Mouse (Mus musculus) stomach, embryonic 14.5 days (tissue): ENCODE measurements around the gene Pemt. TPM values are rescaled to one million over a fixed set of nuclear protein-coding genes. Genes with fewer than 3 reads are reported as not detected.

Experiments used
- ATAC-seq: fragments of 200-750 bp; cut with Nextera tagmentation; 2 replicates; pipeline ENCODE4 v1.8.0; 2017; ENCODE audit warnings: low read depth, moderate TSS enrichment; ENCODE audit not compliant: insufficient number of reproducible peaks, insufficient read depth, low FRiP score
- H3K27ac ChIP-seq: fragments of 300-500 bp; sonication (generic); 2 replicates; pipeline ENCODE4 v1.5.1; 2014; ENCODE audit warnings: mild to moderate bottlenecking, low read length, moderate library complexity, mixed read lengths
- H3K27me3 ChIP-seq: fragments of 300-500 bp; sonication (generic); 2 replicates; pipeline ENCODE4 v1.6.1; 2014; ENCODE audit warnings: low read length, control low read depth, mixed read lengths; ENCODE audit not compliant: control insufficient read depth, insufficient read depth
- H3K36me3 ChIP-seq: fragments of 300-500 bp; sonication (generic); 2 replicates; pipeline ENCODE4 v1.6.1; 2014; ENCODE audit warnings: mild to moderate bottlenecking, control low read depth, low read length, moderate library complexity, mixed read lengths; ENCODE audit not compliant: control insufficient read depth, insufficient read depth
- H3K4me1 ChIP-seq: fragments of 300-500 bp; sonication (generic); 2 replicates; pipeline ENCODE4 v1.6.1; 2014; ENCODE audit warnings: low read length, control low read depth, mixed read lengths; ENCODE audit not compliant: control insufficient read depth, insufficient read depth
- H3K4me2 ChIP-seq: fragments of 300-500 bp; sonication (generic); replicated peaks from 2 replicates; pipeline ENCODE4 v1.6.1; 2014; ENCODE audit warnings: low read depth, low read length, control low read depth
- H3K4me3 ChIP-seq: fragments of 300-500 bp; sonication (generic); 2 replicates; pipeline ENCODE4 v1.5.1; 2014; ENCODE audit warnings: low read depth, low read length, control low read depth
- H3K9ac ChIP-seq: fragments of 300-500 bp; sonication (generic); replicated peaks from 2 replicates; pipeline ENCODE4 v1.6.1; 2014; ENCODE audit warnings: low read depth, mild to moderate bottlenecking, control low read depth, low read length, moderate library complexity, mixed read lengths
- H3K9me3 ChIP-seq: fragments of 300-500 bp; sonication (generic); 2 replicates; pipeline ENCODE4 v1.6.1; 2016; ENCODE audit warnings: low read depth, low read length, control low read depth; ENCODE audit not compliant: control insufficient read depth
- WGBS: fragments of 180-500 bp; shearing (Covaris S2); extraction: QIAGEN DNeasy Blood & Tissue Kit; methylation state at CpG from one replicate; pipeline ENCODE4 v1.1.7; 2014; 5-methylcytosine and 5-hydroxymethylcytosine counted together
- polyA plus RNA-seq: library from polyadenylated mRNA; unstranded; fragments of >200 nt; fragmentation: Nextera tagmentation; extraction: Ambion mirVana; gene quantifications from 2 replicates; pipeline ENCODE4 v1.2.1, GENCODE M21; 2014

The Pemt gene
- polyA plus RNA-seq, 1 experiment from 2014 or later, result 6.7 TPM

DNA sequence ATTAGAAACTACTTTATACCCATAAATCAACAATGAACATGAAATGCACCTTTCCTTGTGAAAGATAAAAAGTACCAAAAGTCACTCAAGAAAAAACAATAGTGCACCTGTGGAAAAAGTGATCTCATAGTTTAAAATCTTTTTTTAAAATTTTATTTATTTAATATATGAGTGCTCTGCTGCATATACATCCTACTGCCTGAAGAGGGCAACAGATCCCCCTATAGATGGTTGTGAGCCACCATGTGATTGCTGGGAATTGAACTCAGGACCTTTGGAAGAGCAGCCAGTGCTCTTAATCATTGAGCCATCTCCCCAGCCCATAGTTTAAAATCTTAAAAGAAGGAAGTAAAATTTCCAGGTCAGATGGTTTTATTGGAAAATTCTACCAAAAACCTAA, 4.0 kb downstream of the Pemt start:
- no peaks in the 10 kb centered on the region for H3K9me3 ChIP-seq
- H3K27me3 ChIP-seq, result no peaks in the 10 kb centered on the region
- H3K36me3 ChIP-seq, result no peaks in the 10 kb centered on the region
- H3K4me3 ChIP-seq, result no peak overlapping the region
- ATAC-seq, result no peak
- H3K4me2 ChIP-seq, result no peak overlapping the region
- no peak overlapping the region for H3K27ac ChIP-seq
- no peak overlapping the region for H3K9ac ChIP-seq
- peaks cover 6% of the 10 kb centered on the region; the same call in 1 of the 2 replicates for H3K4me1 ChIP-seq

DNA sequence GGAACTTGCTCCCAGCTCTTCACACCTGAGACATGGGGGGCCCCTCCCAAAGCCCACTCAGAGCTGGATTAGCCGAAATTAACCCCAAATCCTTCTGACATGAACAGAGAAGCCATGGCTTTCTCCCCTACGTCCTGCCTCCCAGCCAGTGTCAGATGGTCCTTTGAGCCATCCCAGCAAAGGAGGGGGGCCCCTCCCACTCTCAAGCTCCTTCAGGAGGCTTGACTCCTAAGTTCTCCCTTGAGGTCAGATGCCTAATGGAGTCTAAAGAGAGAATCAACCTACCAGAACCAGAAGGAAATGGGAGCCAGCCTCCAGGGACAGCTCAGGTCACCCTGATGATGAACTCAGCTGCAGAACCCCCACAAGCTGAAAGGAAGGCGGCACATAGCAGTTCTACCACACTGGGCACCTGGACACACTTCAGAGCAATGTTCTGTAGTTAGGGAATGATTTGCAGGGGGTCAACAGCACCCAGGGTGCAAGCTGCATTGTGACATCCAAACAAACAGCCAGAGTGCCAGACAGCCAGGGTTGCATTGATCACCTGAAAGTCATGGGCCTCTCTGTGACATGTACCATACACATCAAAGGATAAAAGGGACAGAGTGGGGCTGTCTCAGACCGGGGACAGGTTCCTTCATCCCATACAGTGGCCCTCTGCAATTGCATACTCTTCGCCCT, 9.6 kb downstream of the Pemt start:
- Histone ChIP-seq H3K4me2 (no peak overlapping the region), H3K4me3 (no peak overlapping the region), H3K36me3 (no peaks in the 10 kb centered on the region), H3K9me3 (no peaks in the 10 kb centered on the region), H3K9ac (no peak overlapping the region), H3K27ac (no peak overlapping the region), H3K4me1 (0 out of 2 replicates have a peak, but pooled peaks cover 2% of the 10 kb centered on the region), H3K27me3 (no peaks in the 10 kb centered on the region)
- WGBS, result 58% methylated on average over 5 of the region's 5 CpGs
- no peak for ATAC-seq

DNA sequence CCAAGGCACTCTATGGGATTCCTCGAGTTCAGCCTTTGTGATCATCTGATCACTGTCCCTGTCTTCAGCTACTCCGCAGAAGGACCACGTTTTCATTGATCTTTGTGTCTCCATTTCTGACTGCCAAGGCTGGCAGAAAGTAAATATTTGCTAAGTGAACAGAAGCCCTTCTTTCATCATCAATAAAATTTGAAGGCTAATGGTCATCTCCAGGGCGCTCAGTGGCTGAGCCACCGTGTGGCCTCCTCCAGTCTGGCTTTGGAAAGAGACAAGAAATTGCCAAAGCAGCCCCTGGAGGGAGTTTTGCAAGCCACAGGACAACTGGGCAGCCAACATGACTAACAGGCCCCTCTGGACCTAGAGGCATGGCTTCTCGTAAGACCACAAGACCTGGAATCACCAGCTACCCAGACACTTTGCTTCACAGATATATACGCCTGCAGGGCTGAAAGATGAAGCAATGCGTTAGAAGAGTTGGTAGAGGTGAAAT, 11.3 kb downstream of the Pemt start:
- Histone ChIP-seq H3K27ac (no peak overlapping the region), H3K4me1 (0 out of 2 replicates have a peak, but pooled peaks cover 2% of the 10 kb centered on the region), H3K9me3 (no peaks in the 10 kb centered on the region), H3K36me3 (no peaks in the 10 kb centered on the region), H3K4me2 (no peak overlapping the region), H3K27me3 (no peaks in the 10 kb centered on the region), H3K9ac (no peak overlapping the region), H3K4me3 (no peak overlapping the region)
- WGBS, result 67% methylated on average over 8 of the region's 8 CpGs
- ATAC-seq, result no peak

DNA sequence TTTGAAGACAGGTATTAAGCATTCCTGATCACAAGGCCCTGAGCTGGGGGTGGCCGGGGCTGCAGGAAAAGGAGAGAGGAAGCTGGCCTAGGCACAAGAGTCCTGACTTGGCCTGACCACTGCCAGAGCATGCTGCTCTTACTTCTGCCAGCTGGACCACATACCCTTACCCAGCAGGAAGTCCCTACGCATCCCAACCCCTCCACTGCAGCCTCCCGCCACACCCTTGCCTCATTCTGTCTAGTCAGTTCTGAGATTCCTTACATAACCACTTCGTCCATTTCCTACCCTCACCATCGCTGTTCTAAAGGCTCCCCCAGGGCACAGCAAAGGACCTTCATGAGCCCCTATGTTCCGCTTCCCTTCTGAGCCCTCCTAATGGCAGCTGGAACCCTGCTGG, 12.0 kb downstream of the Pemt start:
- H3K9ac ChIP-seq, result no peak overlapping the region
- H3K27ac ChIP-seq, result no peak overlapping the region
- 0 out of 2 replicates have a peak, but pooled peaks cover 2% of the 10 kb centered on the region for H3K4me1 ChIP-seq
- no peaks in the 10 kb centered on the region for H3K36me3 ChIP-seq
- ATAC-seq, result no peak
- no peak overlapping the region for H3K4me3 ChIP-seq
- H3K9me3 ChIP-seq, result no peaks in the 10 kb centered on the region
- H3K27me3 ChIP-seq, result no peaks in the 10 kb centered on the region
- H3K4me2 ChIP-seq, result no peak overlapping the region
- 71% methylated on average over 6 of the region's 6 CpGs for WGBS

DNA sequence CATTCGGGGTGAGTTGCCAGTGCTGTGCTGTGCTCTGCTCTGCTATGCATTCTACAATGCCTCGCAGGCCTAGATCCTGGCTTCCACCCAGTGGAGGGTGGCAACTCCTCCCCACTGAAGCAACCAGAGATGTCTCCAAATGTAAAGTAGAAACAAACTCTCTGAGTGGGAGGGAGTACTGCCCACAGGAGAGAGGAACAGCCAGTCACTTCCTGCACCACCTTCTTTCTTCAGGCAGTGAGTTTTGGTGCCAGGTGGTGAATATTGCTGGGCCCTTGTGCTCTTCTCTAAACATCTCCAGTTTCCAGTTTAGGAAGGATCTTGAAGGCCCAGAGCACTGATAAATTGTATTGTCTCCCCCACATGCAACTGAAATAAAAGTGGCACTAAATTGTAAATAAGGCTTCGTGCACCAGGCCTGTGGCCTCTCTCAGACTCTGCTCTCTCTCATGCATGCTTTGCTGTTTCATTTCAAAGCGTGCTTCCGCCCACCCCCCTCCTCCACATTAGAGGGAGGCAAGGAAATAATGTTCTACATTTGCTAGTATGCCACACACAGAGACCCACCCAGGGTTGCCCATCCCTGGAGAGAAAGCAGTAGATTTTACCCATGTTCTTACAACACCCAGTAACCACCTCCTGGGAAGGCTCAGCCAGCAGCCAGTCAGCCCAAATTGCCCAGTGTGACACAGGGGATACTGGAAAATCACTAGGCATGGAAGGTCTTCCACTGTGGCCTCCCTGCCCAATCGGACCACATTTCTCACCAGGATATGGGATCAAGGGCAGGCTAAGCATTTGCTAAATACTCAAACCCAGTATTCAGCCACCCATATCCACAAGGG, 13.5 kb downstream of the Pemt start:
- Histone ChIP-seq H3K9me3 (no peaks in the 10 kb centered on the region), H3K9ac (no peak overlapping the region), H3K4me1 (0 out of 2 replicates have a peak, but pooled peaks cover 8% of the 10 kb centered on the region), H3K36me3 (no peaks in the 10 kb centered on the region), H3K27ac (no peak overlapping the region), H3K4me2 (no peak overlapping the region), H3K27me3 (no peaks in the 10 kb centered on the region), H3K4me3 (no peak overlapping the region)
- ATAC-seq, result no peak
- 64% methylated on average over 6 of the region's 6 CpGs for WGBS

DNA sequence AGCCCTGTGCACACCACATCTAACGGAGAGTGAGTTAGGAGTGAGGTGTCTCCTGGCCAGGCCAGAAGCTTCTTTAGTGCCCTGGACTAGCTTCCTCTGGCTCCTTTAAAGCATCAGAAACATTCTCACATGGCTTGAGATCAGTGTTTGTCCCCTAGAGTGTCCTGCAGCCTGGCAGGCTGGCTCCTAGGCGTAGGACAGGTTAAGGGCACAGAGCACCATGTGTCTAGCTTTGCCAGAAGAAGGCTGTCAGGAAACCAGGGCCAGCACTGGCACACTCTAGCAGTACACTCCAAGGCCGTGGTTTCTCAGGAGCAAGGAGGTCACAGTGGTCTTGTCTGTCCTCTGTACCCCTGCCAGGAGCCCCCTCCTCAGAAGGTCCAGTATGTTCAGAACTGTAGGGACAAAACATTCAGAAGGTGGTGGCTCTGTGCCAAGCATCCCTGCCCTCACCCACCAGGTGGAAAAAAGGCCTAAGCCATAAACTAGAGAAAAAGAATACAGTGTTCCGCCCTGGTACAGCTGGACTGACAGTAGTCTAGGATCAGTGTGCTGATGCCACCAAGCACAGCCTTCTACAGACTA, 15.4 kb downstream of the Pemt start:
- WGBS, result 83% methylated on average over 4 of the region's 4 CpGs
- Histone ChIP-seq H3K4me1 (0 out of 2 replicates have a peak, but pooled peaks cover 12% of the 10 kb centered on the region), H3K36me3 (no peaks in the 10 kb centered on the region), H3K9me3 (no peaks in the 10 kb centered on the region), H3K27ac (no peak overlapping the region), H3K4me2 (no peak overlapping the region), H3K9ac (no peak overlapping the region), H3K4me3 (no peak overlapping the region), H3K27me3 (no peaks in the 10 kb centered on the region)
- ATAC-seq, result no peak

DNA sequence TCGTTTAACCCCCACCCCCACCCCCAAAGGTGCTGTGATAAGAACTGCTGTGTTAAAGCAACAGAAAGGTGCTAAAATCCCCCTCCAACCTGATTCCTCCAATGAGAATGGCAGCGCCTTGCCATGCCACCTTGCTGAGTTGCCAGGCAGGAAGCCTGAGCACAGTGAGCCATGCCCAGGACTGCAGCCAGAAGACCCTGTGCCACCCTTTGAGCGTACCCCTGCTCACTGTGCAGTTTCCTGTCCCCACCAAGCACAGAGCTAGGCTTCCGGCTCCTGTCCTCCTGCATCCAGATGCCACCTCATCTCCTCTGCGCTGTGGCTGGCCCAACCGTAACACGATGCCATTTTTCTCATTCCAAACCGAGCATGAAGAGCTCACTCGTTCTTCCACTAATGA, 16.3 kb downstream of the Pemt start:
- H3K4me2 ChIP-seq, result no peak overlapping the region
- H3K4me3 ChIP-seq, result no peak overlapping the region
- no peak for ATAC-seq

More for the DNA sequence above, 16.3 kb downstream of the Pemt start:
- Histone ChIP-seq H3K27ac (no peak overlapping the region), H3K27me3 (no peaks in the 10 kb centered on the region), H3K9me3 (no peaks in the 10 kb centered on the region), H3K36me3 (no peaks in the 10 kb centered on the region), H3K9ac (no peak overlapping the region), H3K4me1 (0 out of 2 replicates have a peak, but pooled peaks cover 11% of the 10 kb centered on the region)
- 59% methylated on average over 9 of the region's 9 CpGs for WGBS
